Mouse (Mus musculus) CH12.LX (cell line): ENCODE measurements at regions not wholly inside any gene's neighbourhood (a gene's known extent, or its start where the extent isn't known, plus 50 kb on each side); places are given as distances from the start of the nearest gene placed in this dataset.

Experiments
- DNase-seq: peaks from one replicate; pipeline ENCODE4 v3.0.0-alpha.2; 2013; ENCODE audit errors: extremely low read depth
- H3K27ac ChIP-seq: 2 replicates; pipeline ENCODE4 v1.5.1; 2012; ENCODE audit warnings: low read depth, mild to moderate bottlenecking, control low read depth, moderate library complexity; ENCODE audit not compliant: insufficient read depth
- H3K27me3 ChIP-seq: replicated peaks from 2 replicates; pipeline ENCODE3; 2012; ENCODE audit warnings: inconsistent platforms
- H3K36me3 ChIP-seq, 2 experiments: replicated peaks in 1 of 2; 2 replicates each; pipeline versions ENCODE3 to v1.6.1; 2012; ENCODE audit warnings: inconsistent platforms in 1 of 2, low read length in 1 of 2, mild to moderate bottlenecking in 1 of 2, mixed read lengths in 1 of 2, moderate library complexity in 1 of 2; ENCODE audit not compliant: control insufficient read depth in 1 of 2, insufficient read depth in 1 of 2
- H3K4me1 ChIP-seq, 2 experiments: 2 replicates each; pipeline ENCODE4 v1.6.1; 2012; ENCODE audit warnings: inconsistent platforms in 1 of 2, moderate library complexity in 1 of 2; ENCODE audit not compliant: insufficient read depth in 2 of 2, control insufficient read depth in 1 of 2
- H3K4me2 ChIP-seq: 2 replicates; pipeline ENCODE4 v1.6.1; 2012; ENCODE audit warnings: low read depth, mild to moderate bottlenecking, control low read depth; ENCODE audit not compliant: poor library complexity, insufficient read depth, severe bottlenecking
- H3K4me3 ChIP-seq, 3 experiments: fragments of 150-350 bp in 1 of 3; sonication (generic) in 1 of 3; replicated peaks in 1 of 3; 2 replicates each; pipeline versions ENCODE3 to v1.5.1; 2011 to 2012; ENCODE audit warnings: low read depth in 2 of 3, low read length in 2 of 3, mild to moderate bottlenecking in 2 of 3, moderate library complexity in 2 of 3, control low read depth in 1 of 3, improper control_type of control experiment in 1 of 3, inconsistent platforms in 1 of 3, mixed read lengths in 1 of 3; ENCODE audit not compliant: poor library complexity in 1 of 3
- H3K79me2 ChIP-seq: replicated peaks from 2 replicates; pipeline ENCODE4 v1.6.1; 2012; ENCODE audit warnings: mild to moderate bottlenecking, moderate library complexity; ENCODE audit not compliant: control insufficient read depth, poor library complexity, insufficient read depth, severe bottlenecking; ENCODE audit errors: extremely low read depth
- H3K9ac ChIP-seq: 2 replicates; pipeline ENCODE4 v1.6.1; 2012; ENCODE audit warnings: low read depth, mild to moderate bottlenecking, control low read depth, moderate library complexity; ENCODE audit not compliant: insufficient read depth
- H3K9me3 ChIP-seq: replicated peaks from 2 replicates; pipeline ENCODE3; 2012; ENCODE audit warnings: low read length, inconsistent platforms, mixed read lengths
- BHLHE40 ChIP-seq: IDR thresholded peaks from 2 replicates; pipeline ENCODE4 v1.6.1; 2011; ENCODE audit warnings: mild to moderate bottlenecking, low read depth, low read length, improper control_type of control experiment
- CHD1 ChIP-seq: IDR thresholded peaks from 2 replicates; pipeline ENCODE4 v1.6.1; 2012; ENCODE audit warnings: low read depth, low read length, improper control_type of control experiment, inconsistent platforms
- CHD2 ChIP-seq: IDR thresholded peaks from 2 replicates; pipeline ENCODE4 v1.6.1; 2011; ENCODE audit warnings: low read length, improper control_type of control experiment
- E2F4 ChIP-seq: IDR thresholded peaks from 2 replicates; pipeline ENCODE4 v1.6.1; 2011; ENCODE audit warnings: low read depth, low read length, improper control_type of control experiment; ENCODE audit not compliant: insufficient replicate concordance
- ELF1 ChIP-seq: IDR thresholded peaks from 2 replicates; pipeline ENCODE4 v1.6.1; 2014; ENCODE audit warnings: low read depth, mild to moderate bottlenecking, inconsistent platforms, low read length, improper control_type of control experiment
- EP300 ChIP-seq: IDR thresholded peaks from 2 replicates; pipeline ENCODE4 v1.6.1; 2011; ENCODE audit warnings: low read length, improper control_type of control experiment
- HCFC1 ChIP-seq: IDR thresholded peaks from 2 replicates; pipeline ENCODE4 v1.6.1; 2012; ENCODE audit warnings: low read depth, mild to moderate bottlenecking, inconsistent platforms, low read length, improper control_type of control experiment
- IRF4 ChIP-seq: IDR thresholded peaks from 2 replicates; pipeline ENCODE4 v1.6.1; 2014; ENCODE audit warnings: low read depth, mild to moderate bottlenecking, inconsistent platforms, low read length, improper control_type of control experiment
- MYC ChIP-seq: IDR thresholded peaks from 2 replicates; pipeline ENCODE4 v1.6.1; 2011; ENCODE audit warnings: low read depth, mild to moderate bottlenecking, improper control_type of control experiment, low read length
- NELFE ChIP-seq: IDR thresholded peaks from 2 replicates; pipeline ENCODE4 v1.6.1; 2011; ENCODE audit warnings: low read depth, low read length, improper control_type of control experiment
- POLR2A ChIP-seq: IDR thresholded peaks from 2 replicates; pipeline ENCODE4 v1.6.1; 2011; ENCODE audit warnings: low read depth, mild to moderate bottlenecking, improper control_type of control experiment, low read length
- POLR2AphosphoS2 ChIP-seq: IDR thresholded peaks from 2 replicates; pipeline ENCODE4 v1.6.1; 2011; ENCODE audit warnings: low read depth, low read length, improper control_type of control experiment
- RAD21 ChIP-seq: IDR thresholded peaks from 2 replicates; pipeline ENCODE4 v1.6.1; 2011; ENCODE audit warnings: low read depth, mild to moderate bottlenecking, low read length, improper control_type of control experiment, moderate library complexity
- RCOR1 ChIP-seq: conservative IDR thresholded peaks from 2 replicates; pipeline ENCODE4 v1.6.1; 2012; ENCODE audit warnings: low read depth, mild to moderate bottlenecking, inconsistent platforms, low read length, improper control_type of control experiment
- TBP ChIP-seq: conservative IDR thresholded peaks from 2 replicates; pipeline ENCODE4 v1.6.1; 2011; ENCODE audit warnings: low read depth, low read length, improper control_type of control experiment
- TCF12 ChIP-seq: IDR thresholded peaks from 2 replicates; pipeline ENCODE4 v1.6.1; 2014; ENCODE audit warnings: low read depth, mild to moderate bottlenecking, inconsistent platforms, low read length, improper control_type of control experiment
- USF1 ChIP-seq: IDR thresholded peaks from 2 replicates; pipeline ENCODE4 v1.6.1; 2014; ENCODE audit warnings: low read depth, mild to moderate bottlenecking, inconsistent platforms, low read length, improper control_type of control experiment
- ZC3H11A ChIP-seq: IDR thresholded peaks from 2 replicates; pipeline ENCODE4 v1.6.1; 2012; ENCODE audit warnings: low read depth, mild to moderate bottlenecking, inconsistent platforms, low read length, improper control_type of control experiment
- ZKSCAN1 ChIP-seq: IDR thresholded peaks from 2 replicates; pipeline ENCODE4 v1.6.1; 2012; ENCODE audit warnings: low read depth, inconsistent platforms, low read length, improper control_type of control experiment, borderline replicate concordance
- ZMIZ1 ChIP-seq: IDR thresholded peaks from 2 replicates; pipeline ENCODE4 v1.6.1; 2012; ENCODE audit warnings: low read depth, mild to moderate bottlenecking, inconsistent platforms, low read length, improper control_type of control experiment
- ZNF384 ChIP-seq: IDR thresholded peaks from 2 replicates; pipeline ENCODE4 v1.6.1; 2012; ENCODE audit warnings: low read depth, low read length, improper control_type of control experiment, inconsistent platforms
- dilution Hi-C: fragments of 300-500 bp; cut with MboI; formaldehyde crosslinking; loops from 2 replicates; pipeline ENCODE4 v1.14.3; 2020; ENCODE audit warnings: low sequenced_read_pairs; ENCODE audit not compliant: extremely low pct_unique_long_range_greater_than_20kb, extremely low pct_ligation_motif_present
- in situ Hi-C: fragments of 300-500 bp; cut with MboI; formaldehyde crosslinking; loops from 3 replicates; pipeline ENCODE4 v1.14.3; 2019; ENCODE audit warnings: low sequenced_read_pairs, low pct_ligation_motif_present, low pct_unique_long_range_greater_than_20kb, mixed read lengths

- Histone ChIP-seq H3K27ac (no peak overlapping the region), H3K4me3 (no peak overlapping the region), H3K36me3 (no peaks in the 10 kb centered on the region), H3K9me3 (peaks cover 2% of the 10 kb centered on the region), H3K4me1 (no peaks in the 10 kb centered on the region), H3K4me2 (no peak overlapping the region), H3K27me3 (peaks cover 84% of the 10 kb centered on the region), H3K9ac (no peak overlapping the region), H3K79me2 (no peaks in the 10 kb centered on the region)
- dilution Hi-C loops = no loop called here
- no peak for TF ChIP-seq EP300
- TF ChIP-seq ZC3H11A = no peak
- no peak for TF ChIP-seq E2F4
- TF ChIP-seq MYC = no peak
- no peak for TF ChIP-seq ZKSCAN1
- no peak for TF ChIP-seq RAD21
- no peak for TF ChIP-seq IRF4
- TF ChIP-seq HCFC1 = no peak
- no peak for DNase-seq
- in situ Hi-C loops = no loop called here
These were observed 53.2 kb upstream of the Neurl1b start for GRCm38 (mm10) chr17:26361420-26361819.

GRCm38 (mm10) chr17:26361992-26362391 is 52.6 kb upstream of the Neurl1b start:
- H3K36me3 ChIP-seq = no peaks in the 10 kb centered on the region
- no peak overlapping the region for H3K9ac ChIP-seq
- H3K4me3 ChIP-seq = no peak overlapping the region
- in situ Hi-C loops = no loop called here
- no peak overlapping the region for H3K27ac ChIP-seq
- TF ChIP-seq E2F4 = no peak
- no peak for TF ChIP-seq BHLHE40
- no peak for TF ChIP-seq POLR2A
- no peak for TF ChIP-seq ZC3H11A
- no peak for TF ChIP-seq ZNF384
- no peak for TF ChIP-seq CHD2
- TF ChIP-seq RCOR1 = no peak
- TF ChIP-seq EP300 = no peak
- TF ChIP-seq ZMIZ1 = no peak
- no peak for TF ChIP-seq ELF1
- no peak for TF ChIP-seq IRF4
- no peak for TF ChIP-seq CHD1
- no peak for TF ChIP-seq TCF12
- no peak for TF ChIP-seq ZKSCAN1
- no peak for TF ChIP-seq TBP
- TF ChIP-seq USF1 = no peak
- no peak for TF ChIP-seq POLR2AphosphoS2
- no peak for TF ChIP-seq NELFE
- dilution Hi-C loops = no loop called here
- peaks cover 85% of the 10 kb centered on the region for H3K27me3 ChIP-seq
- no peaks in the 10 kb centered on the region for H3K4me1 ChIP-seq
- DNase-seq = no peak
- H3K9me3 ChIP-seq = peaks cover 2% of the 10 kb centered on the region
- H3K79me2 ChIP-seq = no peaks in the 10 kb centered on the region
- no peak overlapping the region for H3K4me2 ChIP-seq
